Mouse (Mus musculus): ENCODE results near the gene Sgo1. TPM values are rescaled to one million over a fixed set of nuclear protein-coding genes. Genes with fewer than 3 reads are reported as not detected.

The Sgo1 gene
- polyA plus RNA-seq, 1 experiment from 2014 or later = 14.0 TPM

- Histone ChIP-seq H3K9me3 (ENCODE audit: control insufficient read depth, low read length) (no peaks in the 10 kb centered on the region), H3K9ac (ENCODE audit: low read length) (no peak overlapping the region), H3K27ac (replicated peaks) (no peak overlapping the region), H3K4me1 (replicated peaks; ENCODE audit: control insufficient read depth, insufficient read depth) (no peaks in the 10 kb centered on the region), H3K36me3 (ENCODE audit: control insufficient read depth, insufficient read depth, low read length) (0 out of 2 replicates have a peak, but pooled peaks cover 3% of the 10 kb centered on the region), H3K4me3 (ENCODE audit: low read depth, low read length) (no peak overlapping the region), H3K4me2 (replicated peaks; ENCODE audit: low read depth) (no peak overlapping the region), H3K27me3 (ENCODE audit: control insufficient read depth, insufficient read depth, low read length) (no peaks in the 10 kb centered on the region)
- TF ChIP-seq EP300 (optimal IDR thresholded peaks at IDR 0.05) (no peak), CTCF (IDR thresholded peaks at IDR 0.05; ENCODE audit: low read depth) (no peak)
- DNase-seq (ENCODE audit: low spot score) (no peak), ATAC-seq (ENCODE audit: low FRiP score, low TSS enrichment) (no peak)
Measured at GRCm38 (mm10) chr17:53631344-53631743, 57.8 kb downstream of the Sgo1 start.

- Histone ChIP-seq H3K4me2 (replicated peaks; ENCODE audit: low read depth) (no peak overlapping the region), H3K9ac (ENCODE audit: low read length) (no peak overlapping the region), H3K36me3 (ENCODE audit: control insufficient read depth, insufficient read depth, low read length) (peaks cover 7% of the 10 kb centered on the region; the same call in 1 of the 2 replicates), H3K27ac (replicated peaks) (no peak overlapping the region), H3K4me1 (replicated peaks; ENCODE audit: control insufficient read depth, insufficient read depth) (no peaks in the 10 kb centered on the region), H3K9me3 (ENCODE audit: control insufficient read depth, low read length) (no peaks in the 10 kb centered on the region), H3K27me3 (ENCODE audit: control insufficient read depth, insufficient read depth, low read length) (no peaks in the 10 kb centered on the region), H3K4me3 (ENCODE audit: low read depth, low read length) (no peak overlapping the region)
- ATAC-seq (ENCODE audit: low FRiP score, low TSS enrichment) (no peak), DNase-seq (ENCODE audit: low spot score) (no peak)
- 42% methylated on average over 5 of the region's 5 CpGs for WGBS
- TF ChIP-seq CTCF (IDR thresholded peaks at IDR 0.05; ENCODE audit: low read depth) (no peak), EP300 (optimal IDR thresholded peaks at IDR 0.05) (no peak)
Measured at GRCm38 (mm10) chr17:53628131-53628530, 61.0 kb downstream of the Sgo1 start.

- no peak for ATAC-seq (ENCODE audit: low FRiP score, low TSS enrichment)
- 68% methylated on average over 4 of the region's 4 CpGs for WGBS
- Histone ChIP-seq H3K4me3 (ENCODE audit: low read depth, low read length) (no peak overlapping the region), H3K4me2 (replicated peaks; ENCODE audit: low read depth) (no peak overlapping the region), H3K36me3 (ENCODE audit: control insufficient read depth, insufficient read depth, low read length) (peaks cover 4% of the 10 kb centered on the region; the same call in 1 of the 2 replicates), H3K27me3 (ENCODE audit: control insufficient read depth, insufficient read depth, low read length) (no peaks in the 10 kb centered on the region), H3K27ac (replicated peaks) (no peak overlapping the region), H3K9me3 (ENCODE audit: control insufficient read depth, low read length) (no peaks in the 10 kb centered on the region), H3K9ac (ENCODE audit: low read length) (no peak overlapping the region), H3K4me1 (replicated peaks; ENCODE audit: control insufficient read depth, insufficient read depth) (no peaks in the 10 kb centered on the region)
- DNase-seq (ENCODE audit: low spot score) = no peak
- TF ChIP-seq CTCF (IDR thresholded peaks at IDR 0.05; ENCODE audit: low read depth) (no peak), EP300 (optimal IDR thresholded peaks at IDR 0.05) (no peak)
Measured at GRCm38 (mm10) chr17:53627497-53627896, 61.6 kb downstream of the Sgo1 start.

GRCm38 (mm10) chr17:53626160-53626559, 63.0 kb downstream of the Sgo1 start:
- H3K27ac ChIP-seq (replicated peaks) = no peak overlapping the region

More at GRCm38 (mm10) chr17:53626160-53626559, 63.0 kb downstream of the Sgo1 start:
- H3K9me3 ChIP-seq (ENCODE audit: control insufficient read depth, low read length) = no peaks in the 10 kb centered on the region
- DNase-seq (ENCODE audit: low spot score) (no peak), ATAC-seq (ENCODE audit: low FRiP score, low TSS enrichment) (no peak)
- H3K4me3 ChIP-seq (ENCODE audit: low read depth, low read length) = no peak overlapping the region
- no peak overlapping the region for H3K9ac ChIP-seq (ENCODE audit: low read length)
- no peaks in the 10 kb centered on the region for H3K27me3 ChIP-seq (ENCODE audit: control insufficient read depth, insufficient read depth, low read length)
- TF ChIP-seq EP300 (optimal IDR thresholded peaks at IDR 0.05) (no peak), CTCF (IDR thresholded peaks at IDR 0.05; ENCODE audit: low read depth) (no peak)
- WGBS = 84% methylated on average over 3 of the region's 3 CpGs
- H3K4me1 ChIP-seq (replicated peaks; ENCODE audit: control insufficient read depth, insufficient read depth) = no peaks in the 10 kb centered on the region
- H3K4me2 ChIP-seq (replicated peaks; ENCODE audit: low read depth) = no peak overlapping the region
- peaks cover 4% of the 10 kb centered on the region; the same call in 1 of the 2 replicates for H3K36me3 ChIP-seq (ENCODE audit: control insufficient read depth, insufficient read depth, low read length)

Other genes starting within 250 kb of the Sgo1 start
- 0.44 and 0.46 TPM in 2 replicates for gene Efhb, start 226.0 kb downstream of the Sgo1 start, polyA plus RNA-seq (2015; fragmentation: Nextera tagmentation; extraction: Ambion mirVana)
- gene Rab5a, start 210.1 kb downstream of the Sgo1 start, polyA plus RNA-seq (2015; fragmentation: Nextera tagmentation; extraction: Ambion mirVana) = 108 and 109 TPM in 2 replicates
- gene Pp2d1, start 149.9 kb downstream of the Sgo1 start, polyA plus RNA-seq (2015; fragmentation: Nextera tagmentation; extraction: Ambion mirVana) = 0.12 and 0.22 TPM in 2 replicates
- gene Kat2b, start 122.5 kb downstream of the Sgo1 start, polyA plus RNA-seq (2015; fragmentation: Nextera tagmentation; extraction: Ambion mirVana) = 3.8 and 4.9 TPM in 2 replicates
- gene Sult1c2, start 157.0 kb upstream of the Sgo1 start, polyA plus RNA-seq (2015; fragmentation: Nextera tagmentation; extraction: Ambion mirVana) = 109 and 124 TPM in 2 replicates